Mouse (Mus musculus) embryonic facial prominence, embryonic 11.5 days (tissue): Measurements from ENCODE around the gene Tas2r138. TPM values are rescaled to one million over a fixed set of nuclear protein-coding genes. Genes with fewer than 3 reads are reported as not detected.

Source experiments
- ATAC-seq: fragments of 200-750 bp; cut with Nextera tagmentation; replicated peaks from 2 replicates; pipeline ENCODE4 v1.8.0; 2017; ENCODE audit warnings: low read depth; ENCODE audit not compliant: insufficient number of reproducible peaks, low FRiP score, low TSS enrichment
- DNase-seq: peaks from one replicate; pipeline ENCODE4 v3.0.0-alpha.2; 2015; ENCODE audit warnings: low spot score
- H3K27ac ChIP-seq: fragments of 300-500 bp; sonication (generic); replicated peaks from 2 replicates; pipeline ENCODE4 v1.5.1; 2014; ENCODE audit warnings: mild to moderate bottlenecking, low read depth, low read length, control low read depth
- H3K27me3 ChIP-seq: fragments of 300-500 bp; sonication (generic); 2 replicates; pipeline ENCODE4 v1.6.1; 2014; ENCODE audit warnings: mild to moderate bottlenecking, low read length, moderate library complexity, mixed read lengths; ENCODE audit not compliant: control insufficient read depth, insufficient read depth
- H3K36me3 ChIP-seq: fragments of 300-500 bp; sonication (generic); replicated peaks from 2 replicates; pipeline ENCODE4 v1.6.1; 2014; ENCODE audit warnings: low read depth, mild to moderate bottlenecking, low read length, moderate library complexity, mixed read lengths; ENCODE audit not compliant: control insufficient read depth, insufficient read depth
- H3K4me1 ChIP-seq: fragments of 300-500 bp; sonication (generic); 2 replicates; pipeline ENCODE4 v1.6.1; 2014; ENCODE audit warnings: low read length, mixed read lengths; ENCODE audit not compliant: control insufficient read depth, insufficient read depth
- H3K4me2 ChIP-seq: fragments of 300-500 bp; sonication (generic); 2 replicates; pipeline ENCODE4 v1.6.1; 2014; ENCODE audit warnings: low read depth, mild to moderate bottlenecking, control low read depth, low read length, moderate library complexity
- H3K4me3 ChIP-seq: fragments of 300-500 bp; sonication (generic); 2 replicates; pipeline ENCODE4 v1.5.1; 2014; ENCODE audit warnings: low read depth, low read length, control low read depth
- H3K9ac ChIP-seq: fragments of 300-500 bp; sonication (generic); replicated peaks from 2 replicates; pipeline ENCODE4 v1.6.1; 2014; ENCODE audit warnings: mild to moderate bottlenecking, control low read depth, low read length
- H3K9me3 ChIP-seq: fragments of 300-500 bp; sonication (generic); replicated peaks from 2 replicates; pipeline ENCODE4 v1.6.1; 2016; ENCODE audit warnings: mild to moderate bottlenecking, low read length, inconsistent platforms, mixed read lengths; ENCODE audit not compliant: control insufficient read depth
- WGBS: fragments of 180-500 bp; shearing (Covaris S2); extraction: QIAGEN DNeasy Blood & Tissue Kit; methylation state at CpG from one replicate; pipeline ENCODE4 v1.1.7; 2014; 5-methylcytosine and 5-hydroxymethylcytosine counted together
- polyA plus RNA-seq: library from polyadenylated mRNA; unstranded; fragments of >200 nt; fragmentation: Nextera tagmentation; extraction: Ambion mirVana; gene quantifications from 2 replicates; pipeline ENCODE4 v1.2.1, GENCODE M21; 2014

Gene Tas2r138
- polyA plus RNA-seq = not detected in 2 replicates

DNA sequence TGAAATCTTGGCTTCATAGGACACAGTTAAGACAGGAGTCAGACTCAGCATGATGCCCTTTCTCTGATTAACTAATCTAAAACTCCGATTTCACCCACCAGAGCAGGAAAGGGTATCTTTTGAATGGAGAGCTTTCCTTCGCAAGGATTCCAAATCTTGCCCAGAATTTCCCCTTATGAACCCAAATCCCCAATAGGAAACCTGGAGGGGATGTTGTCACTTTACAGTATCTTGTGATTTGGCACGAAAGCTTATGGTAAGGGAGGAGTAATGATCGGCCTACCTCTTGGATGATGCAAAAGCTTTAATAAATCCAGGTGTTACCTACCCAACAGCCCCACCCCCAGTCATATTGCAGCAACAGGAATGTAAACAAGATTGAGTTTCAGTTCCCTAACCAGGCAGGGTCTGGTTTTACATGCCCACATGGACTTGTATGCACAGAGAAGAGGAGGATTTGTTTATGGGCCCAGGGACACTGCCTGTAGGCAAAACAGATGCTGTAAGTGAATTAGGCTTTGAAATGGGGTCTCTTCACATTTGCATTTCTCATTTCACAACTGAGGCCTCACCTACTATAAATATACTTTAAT is at the start of gene Tas2r138:
Gene Tas2r138, minus strand, starts transcription at position 51 of the 593 bp plus-strand sequence.
- H3K4me3 ChIP-seq = no peak within 1 kb of the TSS
- ATAC-seq (no peak), DNase-seq (no peak)
- 85% methylated on average over 4 of the region's 4 CpGs for WGBS
- no peak within 1 kb of the TSS for H3K9ac ChIP-seq
- H3K27ac ChIP-seq = no peak within 1 kb of the TSS
- H3K4me1 ChIP-seq = no peaks in the 10 kb centered on the region
- H3K27me3 ChIP-seq = no peaks in the 10 kb centered on the region
- H3K36me3 ChIP-seq = no peaks in the 10 kb centered on the region
- no peaks in the 10 kb centered on the region for H3K9me3 ChIP-seq
- no peak within 1 kb of the TSS for H3K4me2 ChIP-seq

DNA sequence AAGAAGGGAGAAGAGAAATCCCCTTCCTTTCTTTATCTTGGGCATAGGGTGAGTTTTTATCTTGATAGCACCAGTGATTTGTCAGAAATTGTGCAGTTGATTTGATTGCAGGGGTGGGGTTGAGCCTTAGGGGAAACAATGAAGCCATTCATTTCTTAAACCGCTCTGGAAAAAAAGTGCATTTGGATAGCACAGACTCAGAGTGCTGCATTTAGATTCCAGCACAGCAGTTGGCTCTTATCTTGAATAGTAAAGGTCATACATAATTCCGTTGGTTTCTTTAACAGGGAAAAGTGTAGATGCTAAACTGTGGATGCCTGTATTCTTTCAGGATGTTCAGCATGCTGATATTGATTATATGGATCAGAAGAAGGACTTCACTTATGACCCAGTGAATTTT is 47.8 kb upstream of the Tas2r138 start:
- no peaks in the 10 kb centered on the region for H3K36me3 ChIP-seq
- DNase-seq (no peak), ATAC-seq (no peak)
- no peaks in the 10 kb centered on the region for H3K4me1 ChIP-seq
- no peak overlapping the region for H3K4me2 ChIP-seq
- H3K9ac ChIP-seq = no peak overlapping the region
- no peaks in the 10 kb centered on the region for H3K27me3 ChIP-seq
- 22% methylated on average over 2 of the region's 2 CpGs for WGBS
- no peak overlapping the region for H3K27ac ChIP-seq
- H3K4me3 ChIP-seq = no peak overlapping the region
- H3K9me3 ChIP-seq = no peaks in the 10 kb centered on the region

DNA sequence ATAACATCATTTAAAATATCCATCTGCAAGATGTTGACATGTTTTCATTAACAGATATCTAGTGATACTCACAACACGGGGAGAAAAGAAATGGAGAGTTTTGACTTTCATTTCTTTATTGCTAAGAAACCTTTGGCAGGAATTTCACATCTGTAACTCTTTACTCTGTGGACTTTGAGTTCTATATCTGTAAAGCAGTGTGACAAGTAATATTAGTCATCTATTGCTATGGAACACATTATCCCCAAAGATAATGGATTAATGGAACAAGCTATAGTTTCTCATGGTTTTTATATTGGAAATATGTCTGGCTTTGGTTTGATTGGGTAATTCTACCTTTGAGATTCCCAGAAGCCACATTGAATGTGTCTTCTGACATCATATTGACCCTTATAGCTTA is 37.8 kb upstream of the Tas2r138 start:
- H3K4me3 ChIP-seq = no peak overlapping the region
- no peak overlapping the region for H3K4me2 ChIP-seq
- WGBS = 82% methylated on average over 1 of the region's 1 CpGs
- no peaks in the 10 kb centered on the region for H3K36me3 ChIP-seq
- H3K27ac ChIP-seq = no peak overlapping the region
- no peak overlapping the region for H3K9ac ChIP-seq
- H3K27me3 ChIP-seq = no peaks in the 10 kb centered on the region
- H3K4me1 ChIP-seq = no peaks in the 10 kb centered on the region
- DNase-seq (no peak), ATAC-seq (no peak)
- H3K9me3 ChIP-seq = no peaks in the 10 kb centered on the region

DNA sequence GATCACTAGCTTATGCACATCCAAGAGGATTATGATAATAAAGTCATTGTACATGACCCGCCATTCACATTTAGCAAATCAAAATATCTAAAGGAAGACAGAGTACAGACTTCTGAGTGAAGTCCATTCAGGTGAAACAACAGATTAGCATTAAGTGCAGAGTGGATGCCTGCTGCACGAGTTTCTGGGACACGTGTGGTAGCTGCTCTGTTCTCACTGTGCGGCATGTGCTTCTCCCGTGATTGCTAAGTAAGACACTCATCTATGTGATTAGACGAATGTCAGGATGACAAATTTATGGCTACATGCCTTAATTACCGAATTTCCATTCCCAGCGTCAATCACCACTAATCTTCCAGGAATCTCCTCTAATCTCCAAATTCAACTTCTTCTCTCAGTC is 32.6 kb upstream of the Tas2r138 start:
- 77% methylated on average over 8 of the region's 8 CpGs for WGBS
- ATAC-seq = no peak
- Histone ChIP-seq H3K9ac (no peak overlapping the region), H3K27ac (no peak overlapping the region), H3K4me2 (no peak overlapping the region), H3K27me3 (no peaks in the 10 kb centered on the region), H3K9me3 (no peaks in the 10 kb centered on the region), H3K4me1 (no peaks in the 10 kb centered on the region), H3K4me3 (no peak overlapping the region), H3K36me3 (no peaks in the 10 kb centered on the region)
- no peak for DNase-seq

DNA sequence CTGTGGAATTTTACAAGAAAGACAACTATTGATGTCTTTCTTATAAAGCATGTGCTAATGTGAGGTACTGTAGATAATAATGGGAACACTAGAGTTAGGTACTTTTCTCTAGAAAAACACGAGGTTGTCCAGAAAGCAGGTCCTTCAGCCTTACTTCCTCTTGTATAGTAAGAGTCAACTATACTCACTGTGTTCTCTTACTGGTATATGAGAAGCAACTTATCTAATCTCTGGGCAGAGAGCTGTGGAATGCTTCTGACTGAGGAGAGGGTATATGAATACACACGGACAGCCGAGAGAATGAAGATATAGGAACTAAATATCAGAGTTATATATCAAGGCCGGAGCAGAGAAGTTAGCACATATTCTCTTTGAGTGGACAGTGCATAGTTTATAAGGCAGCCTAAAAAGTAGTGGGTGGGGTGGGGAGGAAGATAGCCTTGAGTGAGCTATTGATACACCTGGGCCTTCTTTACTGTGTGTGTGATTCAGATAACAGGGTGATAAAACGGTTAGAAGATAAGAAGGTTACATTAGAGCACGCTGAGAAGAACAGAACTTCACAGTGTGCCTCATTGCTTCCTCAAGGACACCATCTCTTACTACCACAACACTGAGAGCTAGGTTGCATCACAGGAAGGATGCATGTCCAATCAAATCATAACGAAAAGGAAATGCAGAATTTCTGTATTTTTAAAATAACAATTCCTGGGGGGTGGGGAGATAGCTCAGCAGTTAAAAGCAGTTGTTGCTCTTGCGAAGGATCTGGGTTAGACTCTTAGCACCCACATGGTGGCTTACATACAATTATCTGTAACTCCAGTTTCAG is 27.8 kb upstream of the Tas2r138 start:
- DNase-seq (no peak), ATAC-seq (no peak)
- Histone ChIP-seq H3K27ac (no peak overlapping the region), H3K4me1 (no peaks in the 10 kb centered on the region), H3K36me3 (no peaks in the 10 kb centered on the region), H3K4me3 (no peak overlapping the region), H3K4me2 (no peak overlapping the region), H3K9ac (no peak overlapping the region), H3K9me3 (no peaks in the 10 kb centered on the region), H3K27me3 (no peaks in the 10 kb centered on the region)
- 88% methylated on average over 8 of the region's 8 CpGs for WGBS

DNA sequence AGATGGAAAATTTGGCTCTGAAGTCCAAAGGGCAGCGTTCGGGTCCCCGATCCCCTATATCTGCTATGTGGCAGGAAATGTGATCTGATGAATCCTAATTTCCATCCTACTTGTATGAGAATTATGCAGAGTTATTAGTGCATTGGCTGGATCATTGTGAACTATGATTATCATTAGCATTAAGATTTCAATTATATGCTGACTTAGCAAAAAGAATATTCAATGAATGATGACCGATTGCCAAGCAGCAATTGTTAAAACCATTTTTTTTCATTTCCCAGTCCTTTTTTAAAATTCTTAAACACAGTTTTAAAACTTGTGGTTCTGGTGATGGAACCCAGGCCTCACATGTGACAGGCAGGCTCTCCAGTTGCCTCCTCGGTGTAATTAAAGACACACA is 24.6 kb upstream of the Tas2r138 start:
- H3K27me3 ChIP-seq = no peaks in the 10 kb centered on the region
- H3K4me1 ChIP-seq = no peaks in the 10 kb centered on the region
- H3K4me2 ChIP-seq = no peak overlapping the region
- WGBS = 90% methylated on average over 5 of the region's 5 CpGs
- ATAC-seq (no peak), DNase-seq (no peak)
- no peak overlapping the region for H3K4me3 ChIP-seq
- no peak overlapping the region for H3K27ac ChIP-seq
- H3K36me3 ChIP-seq = no peaks in the 10 kb centered on the region
- H3K9me3 ChIP-seq = no peaks in the 10 kb centered on the region
- no peak overlapping the region for H3K9ac ChIP-seq

DNA sequence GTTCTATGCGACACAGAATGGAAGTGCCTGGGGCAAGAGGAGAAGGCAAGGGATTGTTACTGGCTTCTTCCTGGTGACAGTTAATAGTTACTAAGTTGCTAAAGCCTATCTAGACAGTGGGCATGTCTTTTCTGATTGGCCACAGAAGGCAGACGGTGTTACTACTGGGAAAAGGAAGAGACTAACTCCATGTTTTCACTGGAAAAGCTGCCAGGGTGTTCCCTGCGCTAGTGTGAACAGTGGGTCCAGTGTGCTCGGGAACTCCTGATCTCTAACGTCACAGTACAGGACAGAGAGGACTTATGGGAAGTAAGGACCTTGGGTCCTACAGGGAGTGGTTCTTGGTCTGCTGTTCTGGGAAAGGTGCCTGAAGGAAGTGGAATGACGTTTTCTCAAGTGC is 22.4 kb upstream of the Tas2r138 start:
- no peak for ATAC-seq

DNA sequence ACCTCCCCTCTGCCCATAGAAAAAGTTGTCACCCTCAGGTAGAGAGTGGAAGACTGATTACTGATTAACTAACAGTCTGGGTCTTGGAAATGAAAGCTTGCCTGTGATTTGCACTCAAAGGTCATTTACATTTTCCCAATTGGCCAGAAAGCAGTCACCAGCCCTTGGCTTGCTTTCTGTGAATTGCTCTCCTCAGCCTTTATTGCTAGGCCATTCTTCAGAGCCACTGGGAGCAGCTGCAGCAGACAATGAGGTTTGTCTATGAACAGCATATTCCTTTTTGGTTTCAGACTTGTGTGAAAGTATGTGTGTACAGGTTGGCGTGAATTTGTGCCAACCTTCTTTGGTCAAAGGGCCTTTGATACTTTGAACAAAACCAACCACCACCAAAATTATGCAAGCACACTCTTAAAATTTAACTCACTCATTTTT is 21.5 kb upstream of the Tas2r138 start:
- ATAC-seq (no peak), DNase-seq (no peak)
- Histone ChIP-seq H3K4me2 (no peak overlapping the region), H3K27me3 (no peaks in the 10 kb centered on the region), H3K4me3 (no peak overlapping the region), H3K9me3 (no peaks in the 10 kb centered on the region), H3K4me1 (no peaks in the 10 kb centered on the region), H3K36me3 (no peaks in the 10 kb centered on the region), H3K27ac (no peak overlapping the region), H3K9ac (no peak overlapping the region)
- WGBS = 96% methylated on average over 1 of the region's 1 CpGs

More for the DNA sequence above, 22.4 kb upstream of the Tas2r138 start:
- Histone ChIP-seq H3K4me1 (no peaks in the 10 kb centered on the region), H3K9ac (no peak overlapping the region), H3K27ac (no peak overlapping the region), H3K4me3 (no peak overlapping the region), H3K4me2 (no peak overlapping the region), H3K9me3 (no peaks in the 10 kb centered on the region), H3K27me3 (no peaks in the 10 kb centered on the region), H3K36me3 (no peaks in the 10 kb centered on the region)
- 71% methylated on average over 6 of the region's 6 CpGs for WGBS
- DNase-seq = no peak
